Comparison of ENCODE assay signal across 32 mouse cellular contexts in the genomic region with DNA sequence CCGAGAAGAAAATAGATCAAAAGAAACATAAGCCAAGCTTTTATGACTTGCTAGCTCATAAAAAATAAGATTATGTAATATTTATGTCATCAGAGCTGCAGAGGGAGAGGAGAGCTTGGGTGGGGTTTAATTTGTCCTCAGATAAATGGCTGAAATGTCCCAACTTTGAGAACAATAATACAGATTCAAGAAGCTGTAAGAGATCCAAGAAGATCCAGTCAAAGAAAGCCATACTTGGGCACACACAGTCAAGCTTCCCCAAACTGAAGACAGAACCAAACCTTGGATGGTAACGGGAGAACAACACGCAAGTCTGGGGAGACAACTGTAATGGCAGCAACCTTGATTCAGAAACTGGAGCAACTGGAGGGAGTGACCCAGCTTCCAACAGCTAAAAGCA.
"Had no signal": no experiment of that assay in that cellular context is flagged by ENCODE, and none has a peak within 500 bp of the region (broad histone marks: within the 10 kb centered on the region; RNA-seq: fewer than 3 reads in every experiment).

No protein-coding gene starts in this region.

- H3K4me3 ChIP-seq: left cerebral cortex, adult 2 months; limb, embryonic 10.5 days; limb, embryonic 12.5 days; limb, embryonic 13.5 days; limb, embryonic 15.5 days; liver, embryonic 12.5 days; liver, embryonic 13.5 days; liver, embryonic 15.5 days; lung, embryonic 15.5 days; megakaryocyte, embryonic 14.5 days; midbrain, embryonic 10.5 days; midbrain, embryonic 12.5 days; midbrain, embryonic 13.5 days; midbrain, embryonic 15.5 days; myocyte; neural tube, embryonic 12.5 days had no signal

- H3K9me3 ChIP-seq: limb, embryonic 10.5 days; limb, embryonic 12.5 days; limb, embryonic 13.5 days; limb, embryonic 15.5 days; liver, embryonic 12.5 days; liver, embryonic 13.5 days; liver, embryonic 15.5 days; lung, embryonic 15.5 days; megakaryocyte, embryonic 14.5 days; midbrain, embryonic 10.5 days; midbrain, embryonic 12.5 days; midbrain, embryonic 13.5 days; midbrain, embryonic 15.5 days; neural tube, embryonic 12.5 days had no signal

- H3K36me3 ChIP-seq: limb, embryonic 10.5 days; limb, embryonic 12.5 days; limb, embryonic 13.5 days; limb, embryonic 15.5 days; liver, embryonic 12.5 days; liver, embryonic 13.5 days; liver, embryonic 15.5 days; lung, embryonic 15.5 days; midbrain, embryonic 10.5 days; midbrain, embryonic 12.5 days; midbrain, embryonic 13.5 days; midbrain, embryonic 15.5 days; neural tube, embryonic 12.5 days had no signal

- DNase-seq: left cerebral cortex, postnatal 4 days; liver; liver, embryonic 13.5 days; liver, postnatal 0 days; lung, adult 18-20 months; lung, adult 2 months; lung, embryonic 14.5 days; lung, postnatal 10 days; lung, postnatal 14 days; lung, postnatal 36 days; lung, postnatal 4 days; midbrain, embryonic 14.5 days had no signal

- H3K4me2 ChIP-seq: limb, embryonic 12.5 days; limb, embryonic 13.5 days; limb, embryonic 15.5 days; liver, embryonic 11.5 days; liver, embryonic 12.5 days; liver, embryonic 13.5 days; liver, embryonic 15.5 days; lung, embryonic 14.5 days; lung, embryonic 15.5 days; midbrain, embryonic 11.5 days; midbrain, embryonic 12.5 days; midbrain, embryonic 13.5 days; midbrain, embryonic 15.5 days; neural tube, embryonic 12.5 days had no signal

- ATAC-seq: liver, embryonic 12.5 days; liver, postnatal 0 days; midbrain, embryonic 13.5 days; midbrain, embryonic 15.5 days; midbrain, embryonic 16.5 days had no signal

- H3K27me3 ChIP-seq: limb, embryonic 12.5 days; limb, embryonic 13.5 days; limb, embryonic 15.5 days; liver, embryonic 12.5 days; liver, embryonic 13.5 days; liver, embryonic 15.5 days; lung, embryonic 15.5 days; megakaryocyte, embryonic 14.5 days; midbrain, embryonic 12.5 days; midbrain, embryonic 13.5 days; midbrain, embryonic 15.5 days; neural tube, embryonic 12.5 days had no signal

- H3K9ac ChIP-seq: limb, embryonic 12.5 days; limb, embryonic 13.5 days; limb, embryonic 15.5 days; liver, embryonic 12.5 days; liver, embryonic 13.5 days; liver, embryonic 14.5 days; liver, embryonic 15.5 days; liver, postnatal 0 days; lung, embryonic 14.5 days; lung, embryonic 15.5 days; midbrain, embryonic 12.5 days; midbrain, embryonic 13.5 days; midbrain, embryonic 15.5 days; neural tube, embryonic 12.5 days had no signal

- H3K27ac ChIP-seq: left cerebral cortex, adult 2 months; limb, embryonic 10.5 days; limb, embryonic 13.5 days; limb, embryonic 15.5 days; liver, embryonic 12.5 days; liver, embryonic 13.5 days; liver, embryonic 14.5 days; liver, embryonic 15.5 days; lung, embryonic 15.5 days; macrophage; midbrain, embryonic 10.5 days; midbrain, embryonic 12.5 days; midbrain, embryonic 13.5 days; midbrain, embryonic 15.5 days; neural tube, embryonic 12.5 days had no signal

- H3K4me1 ChIP-seq: liver, embryonic 12.5 days; liver, embryonic 13.5 days; liver, embryonic 15.5 days; megakaryocyte, embryonic 14.5 days had no signal
